ENCODE assay signal across 8 mouse cellular contexts in genomic region chr12:77239390-77240061, GRCm38 (mm10). TPM values are rescaled to one million over a fixed set of nuclear protein-coding genes. Genes with fewer than 3 reads are reported as not detected.
DNase-seq lines count a peak whose midpoint lies in the region; ATAC-seq and TF ChIP-seq lines count a peak whose summit lies in the region.

No protein-coding gene starts in this region.

- H3K27me3 ChIP-seq in thymus, adult 2 months (ENCODE audit: control insufficient read depth, insufficient read depth, low read length): no peaks in the 10 kb centered on the region
- H3K27me3 ChIP-seq in forebrain, embryonic 14.5 days (replicated peaks; ENCODE audit: control insufficient read depth, insufficient read depth, low read length): no peaks in the 10 kb centered on the region
- H3K27me3 ChIP-seq in kidney, embryonic 15.5 days: peaks cover 3% of the 10 kb centered on the region; the same call in 1 of the 2 replicates

- WGBS in thymus, adult 2 months: under 1% methylated on average over 29 of the region's 29 CpGs
- under 1% methylated on average over 29 of the region's 29 CpGs for whole genome bisulfite sequencing in forebrain, embryonic 14.5 days
- WGBS in kidney, embryonic 15.5 days: under 1% methylated on average over 26 of the region's 29 CpGs

- intact Hi-C loops in gastrocnemius, postnatal 36 days (cut with DNase I): loop anchor here (5.0 to 10.0 kb wide), 3 partner anchors 235 to 428 kb away; no protein-coding TSS in a partner anchor

- no peaks in the 10 kb centered on the region for H3K36me3 ChIP-seq in thymus, adult 2 months (ENCODE audit: control insufficient read depth, insufficient read depth, low read length)
- H3K36me3 ChIP-seq in forebrain, embryonic 14.5 days (ENCODE audit: control insufficient read depth, insufficient read depth, low read length): no peaks in the 10 kb centered on the region
- no peaks in the 10 kb centered on the region for H3K36me3 ChIP-seq in kidney, embryonic 15.5 days

- H3K9ac ChIP-seq in forebrain, embryonic 14.5 days (ENCODE audit: low read length): peak overlapping the region; percentile 85
- H3K9ac ChIP-seq in kidney, embryonic 15.5 days: peak overlapping the region; percentile 78

- ATAC-seq in forebrain, embryonic 14.5 days: peak; percentile 16; the same call in 1 of the 2 replicates
- peak; percentile 5; the same call in 1 of the 2 replicates for ATAC-seq in kidney, embryonic 15.5 days (replicated peaks; ENCODE audit: low FRiP score)

- no peak for TF ChIP-seq POLR2A in thymus, adult 2 months (IDR thresholded peaks at IDR 0.05; ENCODE audit: control insufficient read depth, extremely low read depth, insufficient read depth, low read length, poor library complexity)

- H3K4me2 ChIP-seq in forebrain, embryonic 14.5 days (ENCODE audit: low read length): peak overlapping the region; percentile 81
- peak overlapping the region; percentile 98 for H3K4me2 ChIP-seq in kidney, embryonic 15.5 days

- H3K4me1 ChIP-seq in thymus, adult 2 months (replicated peaks; ENCODE audit: control insufficient read depth, insufficient read depth, low read length): peaks cover 3% of the 10 kb centered on the region; the same call in 1 of the 2 replicates
- no peaks in the 10 kb centered on the region for H3K4me1 ChIP-seq in forebrain, embryonic 14.5 days (ENCODE audit: control insufficient read depth, insufficient read depth, low read length)
- H3K4me1 ChIP-seq in kidney, embryonic 15.5 days: peaks cover 14% of the 10 kb centered on the region

- DNase-seq in cerebellum, adult 11-12 months: peak; percentile 68
- no peak for DNase-seq in cerebellum, postnatal 4 days (ENCODE audit: low spot score in 2 of 2)
- DNase-seq in thymus, adult 2 months: no peak
- DNase-seq in thymus, postnatal 36 days: no peak
- peak; percentile 39 for DNase-seq in forebrain, embryonic 14.5 days (ENCODE audit: low spot score)
- peak; percentile 32 for DNase-seq in mesoderm, embryonic 11.5 days (ENCODE audit: low read depth, low spot score)
- DNase-seq in gastrocnemius, postnatal 36 days: no peak

- 0 out of 2 replicates have a peak, but pooled peaks have one; percentile 23 for TF ChIP-seq CTCF in thymus, adult 2 months (IDR thresholded peaks at IDR 0.05; ENCODE audit: borderline replicate concordance, control insufficient read depth, extremely low read depth, insufficient read depth, low read length, poor library complexity)

- no peaks in the 10 kb centered on the region for H3K9me3 ChIP-seq in forebrain, embryonic 14.5 days (replicated peaks; ENCODE audit: control insufficient read depth, low read length)
- no peaks in the 10 kb centered on the region for H3K9me3 ChIP-seq in kidney, embryonic 15.5 days (replicated peaks)

- H3K27ac ChIP-seq in thymus, adult 2 months (ENCODE audit: control insufficient read depth, insufficient read depth, low read length): peak overlapping the region; percentile 16; the same call in 1 of the 2 replicates
- peak overlapping the region; percentile 97 for H3K27ac ChIP-seq in forebrain, embryonic 14.5 days (ENCODE audit: low read depth, low read length)
- peak overlapping the region; percentile 93 for H3K27ac ChIP-seq in kidney, embryonic 15.5 days

- H3K4me3 ChIP-seq in thymus, adult 2 months (ENCODE audit: control insufficient read depth, insufficient read depth, low read length): peak overlapping the region; percentile 61
- peak overlapping the region; percentile 85 for H3K4me3 ChIP-seq in forebrain, embryonic 14.5 days (ENCODE audit: low read depth, low read length)
- H3K4me3 ChIP-seq in kidney, embryonic 15.5 days (replicated peaks): peak overlapping the region; percentile 89

RNA-seq across cellular contexts. Expression of gene Fut8, which starts 1.6 kb away (rescaled TPM):
- polyA plus RNA-seq in thymus, adult 2 months (2012; rRNA removed): 10.8 and 14.6 TPM in 2 replicates
- polyA plus RNA-seq in forebrain, embryonic 14.5 days (2014; fragmentation: Nextera tagmentation; extraction: Ambion mirVana): 28.7 and 35.3 TPM in 2 replicates
- 23.9 and 25.1 TPM in 2 replicates for polyA plus RNA-seq in kidney, embryonic 15.5 days (2015; fragmentation: Nextera tagmentation; extraction: Ambion mirVana)
- total RNA-seq in gastrocnemius, postnatal 36 days (2021): 10 to 100 TPM; 13.1 to 13.4 TPM

Comparison
In these comparisons a context has a peak if more than half of its experiments do, and no peak if none do; other contexts are left out.
1. DNase-seq: peak in cerebellum, adult 11-12 months (single experiment), forebrain, embryonic 14.5 days (single experiment) and mesoderm, embryonic 11.5 days (single experiment); none in cerebellum, postnatal 4 days (0 of 2), thymus, adult 2 months (single experiment), thymus, postnatal 36 days (0 of 2) and gastrocnemius, postnatal 36 days (0 of 2).
2. H3K27ac ChIP-seq: peak in every context shown above with its lines; median percentile 97 in forebrain, embryonic 14.5 days; 93 in kidney, embryonic 15.5 days; 16 in thymus, adult 2 months.
3. Peak in every context shown above with its lines, with median percentiles within 50 percentile points of each other: H3K4me3 ChIP-seq.